Mouse (Mus musculus) hindbrain, postnatal 0 days (tissue): ENCODE measurements around the gene Med8. TPM values are rescaled to one million over a fixed set of nuclear protein-coding genes. Genes with fewer than 3 reads are reported as not detected.

ENCODE experiments used
- ATAC-seq: fragments of 200-750 bp; cut with Nextera tagmentation; 2 replicates; pipeline ENCODE4 v1.8.0; 2017; ENCODE audit warnings: mild to moderate bottlenecking, moderate TSS enrichment, moderate library complexity
- DNase-seq: peaks from one replicate; pipeline ENCODE4 v3.0.0-alpha.2; 2015; ENCODE audit warnings: low spot score
- H3K27ac ChIP-seq: fragments of 300-500 bp; sonication (generic); 2 replicates; pipeline ENCODE4 v1.5.1; 2014; ENCODE audit warnings: mild to moderate bottlenecking
- H3K27me3 ChIP-seq: fragments of 300-500 bp; sonication (generic); 2 replicates; pipeline ENCODE4 v1.6.1; 2014; ENCODE audit warnings: low read length, mixed read lengths; ENCODE audit not compliant: insufficient read depth
- H3K36me3 ChIP-seq: fragments of 300-500 bp; sonication (generic); 2 replicates; pipeline ENCODE4 v1.6.1; 2014; ENCODE audit warnings: low read length, mixed read lengths; ENCODE audit not compliant: insufficient read depth
- H3K4me1 ChIP-seq: fragments of 300-500 bp; sonication (generic); 2 replicates; pipeline ENCODE4 v1.6.1; 2014; ENCODE audit warnings: antibody characterized with exemption, low read length, mixed read lengths; ENCODE audit not compliant: insufficient read depth
- H3K4me2 ChIP-seq: fragments of 300-500 bp; sonication (generic); 2 replicates; pipeline ENCODE4 v1.6.1; 2014; ENCODE audit warnings: low read depth, mild to moderate bottlenecking, low read length, moderate library complexity, mixed read lengths
- H3K4me3 ChIP-seq: fragments of 300-500 bp; sonication (generic); 2 replicates; pipeline ENCODE4 v1.5.1; 2014; ENCODE audit warnings: low read length
- H3K9ac ChIP-seq: fragments of 300-500 bp; sonication (generic); replicated peaks from 2 replicates; pipeline ENCODE4 v1.6.1; 2014; ENCODE audit warnings: mild to moderate bottlenecking, low read length, moderate library complexity, mixed read lengths
- H3K9me3 ChIP-seq: fragments of 300-500 bp; sonication (generic); 2 replicates; pipeline ENCODE4 v1.6.1; 2016; ENCODE audit warnings: low read length, mixed read lengths
- CTCF ChIP-seq: IDR thresholded peaks from 2 replicates; pipeline ENCODE4 v1.5.1; 2016; ENCODE audit warnings: antibody characterized with exemption, control low read depth, low read depth
- WGBS: fragments of 180-500 bp; shearing (Covaris S2); extraction: QIAGEN DNeasy Blood & Tissue Kit; methylation state at CpG from one replicate; pipeline ENCODE4 v1.1.7; 2014; 5-methylcytosine and 5-hydroxymethylcytosine counted together
- polyA plus RNA-seq: library from polyadenylated mRNA; unstranded; fragments of >200 nt; fragmentation: Nextera tagmentation; extraction: Ambion mirVana; gene quantifications from 2 replicates; pipeline ENCODE4 v1.2.1, GENCODE M21; 2015
- total RNA-seq: library from RNA; depleted of rRNA; stranded (reverse); fragments of >200 nt; gene quantifications from 2 replicates; pipeline ENCODE4 v1.2.3, GENCODE M21; 2014

Med8 gene
- total and polyA plus RNA-seq, 2 experiments from 2014 or later: 48.8 to 100 TPM

GRCm38 (mm10) chr4:118424541-118425160 is 15.5 kb downstream of the Med8 start:
- Histone ChIP-seq H3K27me3 (no peaks in the 10 kb centered on the region), H3K4me1 (peaks cover 15% of the 10 kb centered on the region), H3K4me2 (no peak overlapping the region), H3K4me3 (no peak overlapping the region), H3K9ac (no peak overlapping the region), H3K9me3 (no peaks in the 10 kb centered on the region), H3K27ac (no peak overlapping the region), H3K36me3 (peaks cover 17% of the 10 kb centered on the region; the same call in 1 of the 2 replicates)
- TF ChIP-seq CTCF: no peak
- 83% methylated on average over 4 of the region's 4 CpGs for WGBS
- ATAC-seq (no peak), DNase-seq (no peak)

DNA sequence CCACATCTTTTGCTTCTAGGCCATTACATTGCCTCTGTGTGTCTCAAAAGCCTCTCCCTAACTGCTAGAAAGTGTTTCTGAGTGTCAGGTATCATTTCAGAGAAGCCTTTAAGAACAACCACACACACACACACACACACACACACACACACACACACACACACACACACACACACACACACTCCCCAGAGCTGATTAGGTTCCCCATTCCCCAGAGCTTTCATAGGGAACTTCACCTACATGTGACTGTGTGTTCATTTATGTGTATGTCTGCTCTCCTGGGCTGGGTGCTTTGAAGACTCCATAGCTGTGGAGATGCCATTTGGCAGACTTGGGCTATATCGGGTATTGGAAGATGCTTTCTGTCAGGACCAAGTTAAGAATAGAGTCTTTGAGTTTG is 16.2 kb downstream of the Med8 start:
- DNase-seq (no peak), ATAC-seq (no peak)
- H3K27me3 ChIP-seq: no peaks in the 10 kb centered on the region
- H3K9ac ChIP-seq: no peak overlapping the region
- peaks cover 13% of the 10 kb centered on the region; the same call in 1 of the 2 replicates for H3K36me3 ChIP-seq
- H3K4me1 ChIP-seq: peaks cover 15% of the 10 kb centered on the region
- TF ChIP-seq CTCF: no peak
- H3K9me3 ChIP-seq: no peaks in the 10 kb centered on the region
- H3K4me3 ChIP-seq: no peak overlapping the region
- WGBS: 69% methylated on average over 1 of the region's 1 CpGs
- no peak overlapping the region for H3K4me2 ChIP-seq
- H3K27ac ChIP-seq: no peak overlapping the region

DNA sequence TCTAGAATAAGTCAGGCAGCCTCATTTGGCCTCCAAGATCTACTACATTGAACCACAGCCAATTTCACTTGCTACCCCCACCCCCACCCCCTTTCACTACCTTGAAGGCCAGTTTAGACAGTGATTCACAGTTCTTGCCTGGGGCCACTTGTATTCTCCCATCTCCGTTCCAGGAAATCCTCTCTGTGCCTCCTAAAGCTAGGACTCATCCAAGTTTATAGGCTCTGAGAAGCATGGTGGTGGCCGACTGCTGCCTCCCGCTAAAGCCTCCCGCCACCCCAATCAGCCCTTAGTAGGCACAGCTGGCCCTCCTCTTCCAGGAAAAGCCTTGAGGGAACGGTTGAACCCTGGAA is 18.3 kb downstream of the Med8 start:
- 2% methylated on average over 5 of the region's 5 CpGs for WGBS
- H3K27me3 ChIP-seq: no peaks in the 10 kb centered on the region
- no peak; the same call in 1 of the 2 replicates for ATAC-seq
- H3K9me3 ChIP-seq: no peaks in the 10 kb centered on the region
- TF ChIP-seq CTCF: no peak
- peaks cover 12% of the 10 kb centered on the region for H3K36me3 ChIP-seq
- peak overlapping the region; percentile 57 for H3K9ac ChIP-seq
- H3K27ac ChIP-seq: peak overlapping the region; percentile 77
- peak overlapping the region; percentile 50 for H3K4me3 ChIP-seq
- peak overlapping the region; percentile 96 for H3K4me2 ChIP-seq
- H3K4me1 ChIP-seq: peaks cover 15% of the 10 kb centered on the region
- no peak for DNase-seq

- no peaks in the 10 kb centered on the region for H3K27me3 ChIP-seq
- peak; percentile 56 for TF ChIP-seq CTCF
- WGBS: 1% methylated on average over 20 of the region's 31 CpGs
- H3K36me3 ChIP-seq: peaks cover 12% of the 10 kb centered on the region
- peaks cover 15% of the 10 kb centered on the region for H3K4me1 ChIP-seq
- H3K4me2 ChIP-seq: peak within 1 kb of the TSS; percentile 96
- ATAC-seq: peak; percentile 93
- H3K9me3 ChIP-seq: no peaks in the 10 kb centered on the region
- H3K27ac ChIP-seq: peak within 1 kb of the TSS; percentile 77
- peak; percentile 85 for DNase-seq
- peak within 1 kb of the TSS; percentile 50 for H3K4me3 ChIP-seq
- peak within 1 kb of the TSS; percentile 57 for H3K9ac ChIP-seq
Observed at GRCm38 (mm10) chr4:118427768-118428451, 18.8 kb downstream of the Med8 start, which contains the start of gene Elovl1. Gene Elovl1, plus strand, starts transcription at chr4:118428093.

GRCm38 (mm10) chr4:118428531-118429214 is 19.5 kb downstream of the Med8 start:
- TF ChIP-seq CTCF: no peak
- H3K27ac ChIP-seq: peak overlapping the region; percentile 77; the same call in 1 of the 2 replicates
- H3K9ac ChIP-seq: peak overlapping the region; percentile 57
- peaks cover 12% of the 10 kb centered on the region for H3K36me3 ChIP-seq
- ATAC-seq (peak; percentile 4; the same call in 1 of the 2 replicates), DNase-seq (no peak)
- peak overlapping the region; percentile 50 for H3K4me3 ChIP-seq
- peaks cover 15% of the 10 kb centered on the region for H3K4me1 ChIP-seq
- H3K4me2 ChIP-seq: peak overlapping the region; percentile 96
- H3K9me3 ChIP-seq: no peaks in the 10 kb centered on the region
- no peaks in the 10 kb centered on the region for H3K27me3 ChIP-seq
- 49% methylated on average over 15 of the region's 15 CpGs for WGBS

- 68% methylated on average over 7 of the region's 7 CpGs for WGBS
- no peak overlapping the region for H3K27ac ChIP-seq
- 0 out of 2 replicates have a peak overlapping the region, but pooled peaks have one; percentile 57 for H3K9ac ChIP-seq
- H3K9me3 ChIP-seq: no peaks in the 10 kb centered on the region
- peak overlapping the region; percentile 96; the same call in 1 of the 2 replicates for H3K4me2 ChIP-seq
- TF ChIP-seq CTCF: no peak
- peaks cover 12% of the 10 kb centered on the region for H3K36me3 ChIP-seq
- no peak for ATAC-seq
- no peaks in the 10 kb centered on the region for H3K27me3 ChIP-seq
- DNase-seq: no peak
- H3K4me1 ChIP-seq: peaks cover 15% of the 10 kb centered on the region
- no peak overlapping the region for H3K4me3 ChIP-seq
Observed at GRCm38 (mm10) chr4:118429215-118429895, 20.2 kb downstream of the Med8 start.
